Mouse (Mus musculus) spleen, adult 10 weeks (tissue): ENCODE measurements around the gene Chchd6. TPM values are rescaled to one million over a fixed set of nuclear protein-coding genes. Genes with fewer than 3 reads are reported as not detected.

ENCODE experiments used
- polyA plus RNA-seq: library from polyadenylated mRNA; stranded (reverse); fragments of 350-450 nt; fragmentation: Illumina TruSeq; extraction: RNeasy Lipid Tissue Mini Kit (QIAGEN cat#74804); gene quantifications from one replicate; pipeline ENCODE4 v1.2.3, GENCODE M21; 2015; ENCODE audit warnings: low replicate concordance; ENCODE audit not compliant: insufficient read depth

Gene Chchd6
- polyA plus RNA-seq, result 2.4 TPM

GRCm38 (mm10) chr6:89595018-89595776 is at the start of gene Chchd6:
Chchd6 (minus strand) TSS chr6:89595652.

GRCm38 (mm10) chr6:89643798-89644270 is 48.4 kb upstream of the Chchd6 start, which contains the start of gene Txnrd3:
Txnrd3 (plus strand) TSS chr6:89643988.

GRCm38 (mm10) chr6:89362281-89363106 is 233.0 kb downstream of the Chchd6 start, which contains the start of gene Plxna1:
Plxna1 (minus strand) TSS chr6:89362620.

Other genes starting within 250 kb of the Chchd6 start
- 13.1 TPM for gene Plxna1, start 233.0 kb downstream of the Chchd6 start, polyA plus RNA-seq
- 5.3 TPM for gene Txnrd3, start 48.3 kb upstream of the Chchd6 start, polyA plus RNA-seq
- not detected for gene Vmn1r40, start 111.9 kb upstream of the Chchd6 start, polyA plus RNA-seq
- not detected for gene Vmn1r41, start 145.1 kb upstream of the Chchd6 start, polyA plus RNA-seq